Mouse (Mus musculus) frontal cortex, postnatal 10 days (tissue): ENCODE data around the gene Hoxd11.
A peak's percentile ranks its signal among the peaks of the same experiment; 100 is the strongest.

Experiments used
- DNase-seq, 2 experiments: peaks; one replicate each; pipeline ENCODE4 v3.0.0; 2022; ENCODE audit warnings: low spot score in 2 of 2, mixed read lengths in 1 of 2

The Hoxd11 gene

GRCm38 (mm10) chr2:74695813-74696430 lies 16.6 kb downstream of the Hoxd11 start:
- no peak for DNase-seq

GRCm38 (mm10) chr2:74696442-74697335 lies 17.3 kb downstream of the Hoxd11 start:
- no peak for DNase-seq

GRCm38 (mm10) chr2:74697567-74698121 lies 18.3 kb downstream of the Hoxd11 start, which contains the start of gene Hoxd9:
Gene Hoxd9, plus strand, starts transcription at chr2:74697727.
- no peak for DNase-seq

- DNase-seq: no peak
Measured at GRCm38 (mm10) chr2:74698201-74699052, 19.1 kb downstream of the Hoxd11 start.

- no peak for DNase-seq
Measured at GRCm38 (mm10) chr2:74699053-74699430, 19.7 kb downstream of the Hoxd11 start.

GRCm38 (mm10) chr2:74699664-74700545 lies 20.5 kb downstream of the Hoxd11 start:
- no peak for DNase-seq

- DNase-seq: no peak
Measured at GRCm38 (mm10) chr2:74700546-74701112, 21.3 kb downstream of the Hoxd11 start.

GRCm38 (mm10) chr2:74701949-74702819 lies 22.8 kb downstream of the Hoxd11 start:
- peak in 1 of 2 experiments; percentile 76 for DNase-seq

- DNase-seq: no peak
Measured at GRCm38 (mm10) chr2:74702820-74703219, 23.5 kb downstream of the Hoxd11 start.

- DNase-seq: no peak
Measured at GRCm38 (mm10) chr2:74703317-74703716, 24.0 kb downstream of the Hoxd11 start.

- no peak for DNase-seq
Measured at GRCm38 (mm10) chr2:74703720-74704392, 24.5 kb downstream of the Hoxd11 start.

- no peak for DNase-seq
Measured at GRCm38 (mm10) chr2:74704393-74704998, 25.1 kb downstream of the Hoxd11 start, which contains the start of gene Hoxd8. Gene Hoxd8, plus strand, starts transcription at chr2:74704615.

- no peak for DNase-seq
Measured at GRCm38 (mm10) chr2:74704999-74705466, 25.7 kb downstream of the Hoxd11 start.

GRCm38 (mm10) chr2:74705467-74706089 lies 26.2 kb downstream of the Hoxd11 start:
- DNase-seq: no peak

- DNase-seq: no peak
Measured at GRCm38 (mm10) chr2:74706393-74706960, 27.1 kb downstream of the Hoxd11 start.

GRCm38 (mm10) chr2:74707599-74707998 lies 28.2 kb downstream of the Hoxd11 start:
- DNase-seq: no peak

GRCm38 (mm10) chr2:74708676-74709075 lies 29.3 kb downstream of the Hoxd11 start:
- DNase-seq: no peak
